Mouse (Mus musculus) testis, adult 2 months (tissue): ENCODE measurements at regions not wholly inside any gene's neighbourhood (a gene's known extent, or its start where the extent isn't known, plus 50 kb on each side); places are given as distances from the start of the nearest gene placed in this dataset.

Experiments
- CTCF ChIP-seq: fragments of 200-500 bp; IDR thresholded peaks from 2 replicates; pipeline ENCODE4 v1.5.1; 2012; ENCODE audit warnings: low read depth, mild to moderate bottlenecking, inconsistent platforms, low read length, moderate library complexity; ENCODE audit not compliant: control insufficient read depth, insufficient read depth, insufficient replicate concordance
- POLR2A ChIP-seq: fragments of 200-500 bp; IDR thresholded peaks from 2 replicates; pipeline ENCODE4 v1.6.1; 2012; ENCODE audit warnings: low read depth, mild to moderate bottlenecking, inconsistent platforms, low read length, moderate library complexity; ENCODE audit not compliant: control insufficient read depth

- TF ChIP-seq CTCF (no peak), POLR2A (no peak)
These were observed 339.9 kb downstream of the Gpam start for GRCm38 (mm10) chr19:54787171-54787570.
